Mouse (Mus musculus) midbrain, postnatal 0 days (tissue): ENCODE measurements around the gene Gstp2. TPM values are rescaled to one million over a fixed set of nuclear protein-coding genes. Genes with fewer than 3 reads are reported as not detected.
"Not testable (repeated sequence)": the region's sequence is repeated elsewhere in the genome, so short reads cannot be mapped to it uniquely, and the experiment has no call there.

Experiments used
- ATAC-seq: fragments of 200-750 bp; cut with Nextera tagmentation; 2 replicates; pipeline ENCODE4 v1.8.0; 2017; ENCODE audit warnings: moderate number of reproducible peaks, mild to moderate bottlenecking, moderate TSS enrichment, moderate library complexity; ENCODE audit not compliant: low FRiP score
- DNase-seq: peaks from one replicate; pipeline ENCODE4 v3.0.0-alpha.2; 2015; ENCODE audit warnings: low spot score
- H3K27ac ChIP-seq: fragments of 300-500 bp; sonication (generic); 2 replicates; pipeline ENCODE4 v1.5.1; 2014; ENCODE audit warnings: low read depth, mild to moderate bottlenecking, low read length, mixed read lengths
- H3K27me3 ChIP-seq: fragments of 300-500 bp; sonication (generic); 2 replicates; pipeline ENCODE4 v1.6.1; 2014; ENCODE audit warnings: low read length, control low read depth, mixed read lengths; ENCODE audit not compliant: insufficient read depth
- H3K36me3 ChIP-seq: fragments of 300-500 bp; sonication (generic); 2 replicates; pipeline ENCODE4 v1.6.1; 2014; ENCODE audit warnings: low read length, control low read depth, mixed read lengths; ENCODE audit not compliant: insufficient read depth
- H3K4me1 ChIP-seq: fragments of 300-500 bp; sonication (generic); 2 replicates; pipeline ENCODE4 v1.6.1; 2014; ENCODE audit warnings: mild to moderate bottlenecking, control low read depth, antibody characterized with exemption, low read length, mixed read lengths; ENCODE audit not compliant: insufficient read depth
- H3K4me2 ChIP-seq: fragments of 300-500 bp; sonication (generic); 2 replicates; pipeline ENCODE4 v1.6.1; 2014; ENCODE audit warnings: low read depth, mild to moderate bottlenecking, low read length, mixed read lengths; ENCODE audit not compliant: poor library complexity, severe bottlenecking
- H3K4me3 ChIP-seq: fragments of 300-500 bp; sonication (generic); 2 replicates; pipeline ENCODE4 v1.5.1; 2014; ENCODE audit warnings: low read depth, mild to moderate bottlenecking, low read length, moderate library complexity
- H3K9ac ChIP-seq: fragments of 300-500 bp; sonication (generic); replicated peaks from 2 replicates; pipeline ENCODE4 v1.6.1; 2014; ENCODE audit warnings: mild to moderate bottlenecking, low read length, moderate library complexity, mixed read lengths; ENCODE audit not compliant: poor library complexity, severe bottlenecking
- H3K9me3 ChIP-seq: fragments of 300-500 bp; sonication (generic); 2 replicates; pipeline ENCODE4 v1.6.1; 2016; ENCODE audit warnings: low read length, control low read depth
- CTCF ChIP-seq: IDR thresholded peaks from 2 replicates; pipeline ENCODE4 v1.5.1; 2016; ENCODE audit warnings: antibody characterized with exemption, mild to moderate bottlenecking
- WGBS: fragments of 180-500 bp; shearing (Covaris S2); extraction: QIAGEN DNeasy Blood & Tissue Kit; methylation state at CpG from one replicate; pipeline ENCODE4 v1.1.7; 2014; 5-methylcytosine and 5-hydroxymethylcytosine counted together
- polyA plus RNA-seq: library from polyadenylated mRNA; unstranded; fragments of >200 nt; fragmentation: Nextera tagmentation; extraction: Ambion mirVana; gene quantifications from 2 replicates; pipeline ENCODE4 v1.2.1, GENCODE M21; 2015
- total RNA-seq: library from RNA; depleted of rRNA; stranded (reverse); fragments of >200 nt; gene quantifications from 2 replicates; pipeline ENCODE4 v1.2.3, GENCODE M21; 2014

Gstp2 gene
- total and polyA plus RNA-seq, 2 experiments from 2014 or later: 2.4 TPM; not detected in 1

GRCm38 (mm10) chr19:4037788-4038232 lies 8.0 kb downstream of the Gstp2 start, which contains the start of gene Gstp1:
Gstp1 (minus strand) TSS chr19:4037985.
- 0% methylated on average over 24 of the region's 26 CpGs for WGBS
- peak; percentile 89 for DNase-seq
- H3K4me3 ChIP-seq: peak within 1 kb of the TSS; percentile 50

GRCm38 (mm10) chr19:4037154-4037787 lies 8.6 kb downstream of the Gstp2 start:
- H3K27me3 ChIP-seq, H3K9me3 ChIP-seq, DNase-seq, H3K4me1 ChIP-seq, H3K36me3 ChIP-seq: not testable (repeated sequence)
- peak; percentile 65 for ATAC-seq
- peak overlapping the region; percentile 73 for H3K27ac ChIP-seq
- H3K4me2 ChIP-seq: peak overlapping the region; percentile 75
- H3K4me3 ChIP-seq: peak overlapping the region; percentile 50
- H3K9ac ChIP-seq: peak overlapping the region; percentile 55
- 17% methylated on average over 7 of the region's 8 CpGs for WGBS

More at GRCm38 (mm10) chr19:4037788-4038232, 8.0 kb downstream of the Gstp2 start, which contains the start of gene Gstp1:
- Histone ChIP-seq H3K4me2 (peak within 1 kb of the TSS; percentile 75), H3K36me3 (peaks cover 2% of the 10 kb centered on the region; the same call in 1 of the 2 replicates), H3K4me1 (peaks cover 4% of the 10 kb centered on the region; the same call in 1 of the 2 replicates), H3K27ac (peak within 1 kb of the TSS; percentile 73), H3K27me3 (no peaks in the 10 kb centered on the region), H3K9ac (peak within 1 kb of the TSS; percentile 55), H3K9me3 (no peaks in the 10 kb centered on the region)
- TF ChIP-seq CTCF: peak; percentile 50
- ATAC-seq: peak; percentile 88

GRCm38 (mm10) chr19:4036327-4037045 lies 9.3 kb downstream of the Gstp2 start:
- H3K4me2 ChIP-seq: 0 out of 2 replicates have a peak overlapping the region, but pooled peaks have one; percentile 15
- H3K4me3 ChIP-seq: no peak overlapping the region
- TF ChIP-seq CTCF: no peak
- DNase-seq (no peak), ATAC-seq (peak; percentile 28; the same call in 1 of the 2 replicates)
- no peaks in the 10 kb centered on the region for H3K9me3 ChIP-seq
- H3K4me1 ChIP-seq: peaks cover 4% of the 10 kb centered on the region; the same call in 1 of the 2 replicates
- no peaks in the 10 kb centered on the region for H3K27me3 ChIP-seq
- peaks cover 2% of the 10 kb centered on the region; the same call in 1 of the 2 replicates for H3K36me3 ChIP-seq
- no peak overlapping the region for H3K27ac ChIP-seq
- 68% methylated on average over 12 of the region's 12 CpGs for WGBS
- no peak overlapping the region for H3K9ac ChIP-seq

GRCm38 (mm10) chr19:4033742-4034141 lies 12.1 kb downstream of the Gstp2 start:
- Histone ChIP-seq H3K9ac (no peak overlapping the region), H3K27me3 (no peaks in the 10 kb centered on the region), H3K36me3 (peaks cover 2% of the 10 kb centered on the region; the same call in 1 of the 2 replicates), H3K27ac (no peak overlapping the region), H3K4me3 (no peak overlapping the region), H3K4me1 (peaks cover 4% of the 10 kb centered on the region; the same call in 1 of the 2 replicates), H3K9me3 (no peaks in the 10 kb centered on the region), H3K4me2 (no peak overlapping the region)
- DNase-seq: no peak
- TF ChIP-seq CTCF: no peak
- 46% methylated on average over 5 of the region's 5 CpGs for WGBS
- no peak for ATAC-seq

- WGBS: 88% methylated on average over 3 of the region's 3 CpGs
- Histone ChIP-seq H3K36me3 (peaks cover 2% of the 10 kb centered on the region; the same call in 1 of the 2 replicates), H3K27me3 (no peaks in the 10 kb centered on the region), H3K9ac (no peak overlapping the region), H3K4me1 (peaks cover 2% of the 10 kb centered on the region; the same call in 1 of the 2 replicates), H3K27ac (no peak overlapping the region), H3K4me2 (no peak overlapping the region), H3K4me3 (no peak overlapping the region), H3K9me3 (no peaks in the 10 kb centered on the region)
- ATAC-seq (no peak), DNase-seq (no peak)
- TF ChIP-seq CTCF: no peak
These were observed 12.5 kb downstream of the Gstp2 start for GRCm38 (mm10) chr19:4033298-4033697.

- DNase-seq: no peak
- WGBS: 45% methylated on average over 7 of the region's 7 CpGs
These were observed 13.2 kb downstream of the Gstp2 start for GRCm38 (mm10) chr19:4032668-4033067.

More at GRCm38 (mm10) chr19:4032668-4033067, 13.2 kb downstream of the Gstp2 start:
- ATAC-seq: no peak
- Histone ChIP-seq H3K4me2 (no peak overlapping the region), H3K9ac (no peak overlapping the region), H3K9me3 (no peaks in the 10 kb centered on the region), H3K27ac (no peak overlapping the region), H3K4me3 (no peak overlapping the region), H3K36me3 (peaks cover 2% of the 10 kb centered on the region; the same call in 1 of the 2 replicates), H3K27me3 (no peaks in the 10 kb centered on the region), H3K4me1 (no peaks in the 10 kb centered on the region; the same call in 1 of the 2 replicates)
- no peak for TF ChIP-seq CTCF
